Mouse (Mus musculus): ENCODE results near the gene Fpgs.

Gene Fpgs

DNA sequence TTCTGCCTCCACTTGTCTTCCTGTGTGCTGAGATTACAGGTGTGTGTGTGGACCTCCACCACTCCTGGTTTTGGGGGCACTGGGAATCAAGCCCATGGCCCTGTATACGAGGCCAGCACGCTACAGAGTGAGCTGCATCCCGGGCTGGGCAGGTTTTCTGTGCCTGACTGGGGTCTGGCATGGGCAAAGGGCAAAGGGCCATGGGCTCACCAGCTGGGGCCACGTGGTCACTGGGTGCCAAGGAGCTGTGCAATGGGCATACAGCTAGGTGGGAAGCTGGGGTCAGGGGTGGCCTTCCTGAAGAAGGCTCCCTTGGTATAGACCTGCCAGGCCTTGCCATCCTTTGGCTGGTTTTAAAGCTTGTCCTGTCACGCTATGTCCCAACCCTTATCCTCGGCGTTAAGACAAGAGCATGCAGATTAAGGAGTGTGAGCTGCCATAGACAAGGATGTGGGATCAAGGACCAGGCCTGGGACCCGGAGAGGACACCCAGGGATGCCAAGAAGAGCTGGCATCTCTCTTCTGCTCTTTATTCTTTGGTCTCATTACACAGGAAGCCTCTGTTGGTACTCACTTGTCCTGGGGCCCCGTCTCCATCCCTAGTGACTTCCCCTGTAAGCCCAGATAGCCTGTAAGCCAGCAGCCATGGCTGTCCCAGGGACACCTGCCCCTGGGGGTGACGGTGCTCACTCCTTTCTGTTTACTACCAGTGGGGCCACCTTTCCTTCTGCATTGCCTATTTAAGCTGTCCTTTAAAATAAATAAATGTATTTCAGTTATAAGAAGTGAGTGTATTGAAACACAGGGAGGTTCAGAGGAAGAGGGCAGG is 69.5 kb downstream of the Fpgs start:
- no peak for DNase-seq (ENCODE audit: low spot score)

DNA sequence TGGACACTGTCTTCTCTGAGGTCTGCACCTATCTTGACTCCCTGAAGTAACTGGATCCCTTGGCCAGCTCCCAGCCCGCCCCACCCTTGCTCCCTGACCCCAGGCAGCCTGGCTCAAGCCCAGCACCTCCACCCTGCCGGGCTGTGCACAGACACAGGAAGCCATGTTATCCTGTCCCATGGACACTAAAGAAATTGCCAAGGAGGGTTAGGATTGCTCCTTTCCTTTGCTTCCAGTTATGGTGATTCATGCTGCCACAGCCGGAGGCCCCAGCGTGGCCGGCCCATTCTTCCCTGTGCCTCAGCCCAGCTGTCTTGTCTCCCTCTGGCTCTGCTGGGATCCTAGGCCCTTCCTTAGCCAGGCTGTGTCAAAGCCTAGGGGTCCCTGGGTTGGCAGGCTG is 70.3 kb downstream of the Fpgs start:
- no peak for DNase-seq (ENCODE audit: low spot score)
